Mouse (Mus musculus) midbrain, embryonic 16.5 days (tissue): ENCODE data around the gene Pzp. TPM values are rescaled to one million over a fixed set of nuclear protein-coding genes. Genes with fewer than 3 reads are reported as not detected.

Source experiments
- ATAC-seq: fragments of 200-750 bp; cut with Nextera tagmentation; 2 replicates; pipeline ENCODE4 v1.8.0; 2017; ENCODE audit warnings: moderate TSS enrichment
- H3K27ac ChIP-seq: fragments of 300-500 bp; sonication (generic); 2 replicates; pipeline ENCODE4 v1.5.1; 2014; ENCODE audit warnings: mild to moderate bottlenecking, low read length, mixed read lengths
- H3K27me3 ChIP-seq: fragments of 300-500 bp; sonication (generic); 2 replicates; pipeline ENCODE4 v1.6.1; 2014; ENCODE audit warnings: low read depth, low read length, mixed read lengths; ENCODE audit not compliant: control insufficient read depth, insufficient read depth
- H3K36me3 ChIP-seq: fragments of 300-500 bp; sonication (generic); 2 replicates; pipeline ENCODE4 v1.6.1; 2014; ENCODE audit warnings: mild to moderate bottlenecking, low read length, moderate library complexity, mixed read lengths; ENCODE audit not compliant: control insufficient read depth, insufficient read depth
- H3K4me1 ChIP-seq: fragments of 300-500 bp; sonication (generic); 2 replicates; pipeline ENCODE4 v1.6.1; 2014; ENCODE audit warnings: mild to moderate bottlenecking, low read length, mixed read lengths; ENCODE audit not compliant: control insufficient read depth, insufficient read depth
- H3K4me2 ChIP-seq: fragments of 300-500 bp; sonication (generic); 2 replicates; pipeline ENCODE4 v1.6.1; 2014; ENCODE audit warnings: mild to moderate bottlenecking, low read length, mixed read lengths
- H3K4me3 ChIP-seq: fragments of 300-500 bp; sonication (generic); 2 replicates; pipeline ENCODE4 v1.5.1; 2014; ENCODE audit warnings: low read depth, mild to moderate bottlenecking, low read length, moderate library complexity, mixed read lengths
- H3K9ac ChIP-seq: fragments of 300-500 bp; sonication (generic); 2 replicates; pipeline ENCODE4 v1.6.1; 2014; ENCODE audit warnings: low read depth, low read length, mixed read lengths
- H3K9me3 ChIP-seq: fragments of 300-500 bp; sonication (generic); replicated peaks from 2 replicates; pipeline ENCODE4 v1.6.1; 2014; ENCODE audit warnings: mild to moderate bottlenecking, low read length, mixed read lengths; ENCODE audit not compliant: control insufficient read depth, poor library complexity, severe bottlenecking
- WGBS: fragments of 180-500 bp; shearing (Covaris S2); extraction: QIAGEN DNeasy Blood & Tissue Kit; methylation state at CpG from one replicate; pipeline ENCODE4 v1.1.7; 2014; 5-methylcytosine and 5-hydroxymethylcytosine counted together
- polyA plus RNA-seq: library from polyadenylated mRNA; unstranded; fragments of >200 nt; fragmentation: Nextera tagmentation; extraction: Ambion mirVana; gene quantifications from 2 replicates; pipeline ENCODE4 v1.2.1, GENCODE M21; 2015

Gene Pzp
- polyA plus RNA-seq, 1 experiment from 2014 or later = not detected

GRCm38 (mm10) chr6:128445761-128446535 lies 80.6 kb downstream of the Pzp start:
- 17% methylated on average over 14 of the region's 14 CpGs for WGBS
- Histone ChIP-seq H3K9ac (peak overlapping the region; percentile 25; the same call in 1 of the 2 replicates), H3K4me1 (peaks cover 5% of the 10 kb centered on the region; the same call in 1 of the 2 replicates)

GRCm38 (mm10) chr6:128440238-128440637 lies 86.3 kb downstream of the Pzp start:
- Histone ChIP-seq H3K36me3 (peaks cover 10% of the 10 kb centered on the region), H3K9me3 (no peaks in the 10 kb centered on the region), H3K27me3 (no peaks in the 10 kb centered on the region), H3K4me1 (peaks cover 17% of the 10 kb centered on the region), H3K9ac (no peak overlapping the region), H3K27ac (no peak overlapping the region), H3K4me2 (no peak overlapping the region), H3K4me3 (no peak overlapping the region)
- WGBS = 95% methylated on average over 2 of the region's 2 CpGs
- no peak for ATAC-seq

More at GRCm38 (mm10) chr6:128445761-128446535, 80.6 kb downstream of the Pzp start:
- H3K4me3 ChIP-seq = peak overlapping the region; percentile 19; the same call in 1 of the 2 replicates
- H3K36me3 ChIP-seq = no peaks in the 10 kb centered on the region
- ATAC-seq = peak; percentile 77
- no peaks in the 10 kb centered on the region for H3K27me3 ChIP-seq
- H3K9me3 ChIP-seq = no peaks in the 10 kb centered on the region
- H3K4me2 ChIP-seq = peak overlapping the region; percentile 54
- no peak overlapping the region for H3K27ac ChIP-seq

GRCm38 (mm10) chr6:128438871-128439341 lies 87.6 kb downstream of the Pzp start:
- H3K9ac ChIP-seq = peak overlapping the region; percentile 65
- H3K9me3 ChIP-seq = no peaks in the 10 kb centered on the region
- peak overlapping the region; percentile 87 for H3K4me2 ChIP-seq
- peaks cover 17% of the 10 kb centered on the region for H3K4me1 ChIP-seq
- no peaks in the 10 kb centered on the region for H3K27me3 ChIP-seq
- H3K4me3 ChIP-seq = peak overlapping the region; percentile 70
- H3K36me3 ChIP-seq = peaks cover 15% of the 10 kb centered on the region
- H3K27ac ChIP-seq = peak overlapping the region; percentile 89
- WGBS = 32% methylated on average over 18 of the region's 18 CpGs
- peak; percentile 71; the same call in 1 of the 2 replicates for ATAC-seq

GRCm38 (mm10) chr6:128438317-128438870 lies 88.1 kb downstream of the Pzp start, which contains the start of gene Fkbp4:
Fkbp4 (minus strand) TSS chr6:128438677.
- Histone ChIP-seq H3K27ac (peak within 1 kb of the TSS; percentile 89), H3K9ac (peak within 1 kb of the TSS; percentile 87), H3K9me3 (no peaks in the 10 kb centered on the region), H3K36me3 (peaks cover 20% of the 10 kb centered on the region), H3K4me1 (peaks cover 17% of the 10 kb centered on the region), H3K4me3 (peak within 1 kb of the TSS; percentile 70), H3K4me2 (peak within 1 kb of the TSS; percentile 87), H3K27me3 (no peaks in the 10 kb centered on the region)
- WGBS = under 1% methylated on average over 67 of the region's 67 CpGs
- ATAC-seq = peak; percentile 95

- no peaks in the 10 kb centered on the region for H3K9me3 ChIP-seq
- H3K36me3 ChIP-seq = peaks cover 26% of the 10 kb centered on the region
- peak; percentile 80 for ATAC-seq
- H3K4me1 ChIP-seq = peaks cover 17% of the 10 kb centered on the region
- H3K4me3 ChIP-seq = peak overlapping the region; percentile 70
- under 1% methylated on average over 52 of the region's 52 CpGs for WGBS
- peak overlapping the region; percentile 87 for H3K4me2 ChIP-seq
- H3K27ac ChIP-seq = peak overlapping the region; percentile 89
- H3K27me3 ChIP-seq = no peaks in the 10 kb centered on the region
- peak overlapping the region; percentile 87 for H3K9ac ChIP-seq
Observed at GRCm38 (mm10) chr6:128437731-128438316, 88.7 kb downstream of the Pzp start.

GRCm38 (mm10) chr6:128437288-128437687 lies 89.2 kb downstream of the Pzp start:
- Histone ChIP-seq H3K27ac (peak overlapping the region; percentile 89), H3K9ac (peak overlapping the region; percentile 87), H3K4me3 (peak overlapping the region; percentile 70), H3K9me3 (no peaks in the 10 kb centered on the region), H3K4me2 (peak overlapping the region; percentile 87), H3K36me3 (peaks cover 31% of the 10 kb centered on the region), H3K27me3 (no peaks in the 10 kb centered on the region), H3K4me1 (peaks cover 17% of the 10 kb centered on the region)
- 3% methylated on average over 10 of the region's 10 CpGs for WGBS
- ATAC-seq = no peak

GRCm38 (mm10) chr6:128436356-128437005 lies 90.0 kb downstream of the Pzp start:
- H3K27ac ChIP-seq = peak overlapping the region; percentile 89; the same call in 1 of the 2 replicates
- H3K36me3 ChIP-seq = peaks cover 39% of the 10 kb centered on the region
- peak overlapping the region; percentile 87 for H3K9ac ChIP-seq
- WGBS = 84% methylated on average over 8 of the region's 8 CpGs
- peak overlapping the region; percentile 70 for H3K4me3 ChIP-seq
- no peak for ATAC-seq
- no peaks in the 10 kb centered on the region for H3K27me3 ChIP-seq
- no peaks in the 10 kb centered on the region for H3K9me3 ChIP-seq
- H3K4me2 ChIP-seq = peak overlapping the region; percentile 87
- H3K4me1 ChIP-seq = peaks cover 17% of the 10 kb centered on the region

GRCm38 (mm10) chr6:128435474-128435873 lies 91.0 kb downstream of the Pzp start:
- H3K36me3 ChIP-seq = peaks cover 46% of the 10 kb centered on the region
- no peak overlapping the region for H3K4me3 ChIP-seq
- H3K27me3 ChIP-seq = no peaks in the 10 kb centered on the region
- no peak for ATAC-seq
- no peaks in the 10 kb centered on the region for H3K9me3 ChIP-seq
- H3K27ac ChIP-seq = no peak overlapping the region
- peaks cover 17% of the 10 kb centered on the region for H3K4me1 ChIP-seq
- H3K4me2 ChIP-seq = no peak overlapping the region
- H3K9ac ChIP-seq = no peak overlapping the region
- 83% methylated on average over 5 of the region's 5 CpGs for WGBS
